Mouse (Mus musculus): Measurements from ENCODE around the gene Fitm1.

Fitm1 gene

DNA sequence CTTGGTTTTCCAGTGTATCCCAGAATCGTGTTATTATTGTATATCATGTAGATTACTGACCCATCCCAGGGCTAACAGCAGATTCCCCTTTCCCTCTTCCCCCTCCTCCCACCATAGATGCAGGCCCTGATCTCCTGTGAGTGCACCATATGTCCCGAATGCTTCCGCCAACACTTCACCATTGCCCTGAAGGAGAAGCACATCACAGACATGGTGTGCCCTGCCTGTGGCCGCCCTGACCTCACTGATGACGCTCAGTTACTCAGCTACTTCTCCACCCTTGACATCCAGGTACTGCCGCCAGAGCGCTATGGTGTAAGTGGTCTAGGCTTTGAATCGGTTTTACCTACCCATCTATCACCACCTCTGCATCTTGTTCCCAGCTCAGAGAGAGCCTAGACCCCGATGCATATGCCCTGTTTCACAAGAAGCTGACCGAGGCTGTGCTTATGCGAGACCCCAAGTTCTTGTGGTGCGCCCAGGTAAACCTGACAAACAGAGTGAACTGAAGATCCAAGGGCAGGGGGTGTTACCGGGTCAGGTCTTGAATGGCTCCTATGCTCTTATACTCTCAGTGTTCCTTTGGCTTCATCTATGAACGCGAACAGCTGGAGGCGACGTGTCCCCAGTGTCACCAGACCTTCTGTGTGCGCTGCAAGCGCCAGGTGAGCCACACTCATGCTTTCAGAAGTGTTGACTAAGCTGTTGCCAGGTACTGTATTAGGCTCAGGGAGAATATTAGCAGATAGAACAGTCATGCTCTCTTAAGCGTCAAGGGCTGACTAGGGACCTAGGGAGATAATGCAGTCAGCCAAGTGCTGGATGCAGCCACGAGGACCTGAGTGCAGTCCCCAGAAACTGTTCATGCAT is 23.3 kb downstream of the Fitm1 start:
- no peak for DNase-seq

DNA sequence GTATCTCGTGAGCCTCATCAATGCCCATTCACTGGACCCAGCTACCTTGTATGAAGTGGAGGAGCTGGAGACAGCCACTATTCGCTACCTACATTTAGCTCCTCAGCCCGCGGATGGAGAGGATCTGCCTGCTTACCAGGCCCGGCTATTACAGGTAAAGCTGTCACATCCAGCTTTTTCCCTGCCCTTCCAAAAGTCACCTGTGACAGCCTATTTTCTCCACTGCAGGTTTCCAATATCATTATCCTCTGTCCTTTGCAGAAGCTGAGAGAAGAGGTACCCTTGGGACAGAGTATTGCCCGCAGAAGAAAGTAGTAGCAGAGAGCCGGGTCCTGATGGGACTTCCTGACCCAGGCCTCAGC is 27.8 kb downstream of the Fitm1 start, which contains the start of gene Irf9:
Gene Irf9 (plus strand): TSS at position 301 of the 362 bp plus-strand sequence.
- DNase-seq = no peak

DNA sequence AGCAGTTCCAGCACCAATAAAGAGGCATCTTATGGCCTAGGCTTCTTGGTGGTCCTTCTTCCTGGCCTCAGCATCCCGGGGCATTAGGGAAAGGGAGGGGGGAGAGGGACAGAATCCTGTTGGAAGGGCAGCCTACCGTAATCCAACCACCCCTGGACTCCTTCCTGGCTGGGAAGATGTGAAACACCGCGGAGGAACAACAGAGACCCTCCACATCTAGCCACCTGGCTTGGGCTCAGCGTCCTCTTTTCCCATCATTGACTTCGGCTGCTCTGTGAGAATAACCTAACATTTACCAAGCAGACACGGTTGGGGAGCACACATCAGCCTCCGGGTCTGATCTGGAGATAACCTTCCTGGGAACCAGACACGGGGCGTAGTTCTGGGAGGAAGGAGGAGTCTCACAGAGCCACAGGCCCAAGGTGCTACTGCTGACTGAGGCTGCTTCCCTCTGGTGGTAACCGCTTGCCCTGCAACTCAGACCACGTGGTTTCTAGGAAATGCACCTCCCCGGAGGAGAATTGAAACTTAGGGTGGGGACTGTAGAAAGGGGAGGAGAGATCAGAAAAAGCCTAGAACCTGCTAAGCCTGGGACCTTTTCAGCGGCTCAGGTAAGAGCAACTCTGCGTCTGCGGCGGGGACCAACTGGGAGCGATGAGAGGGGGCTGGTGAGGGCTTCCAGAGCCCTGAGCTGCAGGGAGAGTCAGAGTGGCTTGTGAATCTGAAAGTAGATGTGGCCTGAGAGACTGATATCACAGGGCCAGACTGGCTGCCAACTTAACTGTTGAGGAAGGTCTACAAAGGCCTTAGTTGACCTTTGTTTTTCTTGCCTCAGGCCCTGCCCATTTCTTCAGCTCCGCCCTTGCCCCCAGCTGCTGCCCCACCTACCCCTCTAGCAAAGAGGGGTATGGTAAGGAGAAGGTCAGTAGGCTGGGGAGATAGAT is 28.5 kb downstream of the Fitm1 start:
- DNase-seq = peak; percentile 96

DNA sequence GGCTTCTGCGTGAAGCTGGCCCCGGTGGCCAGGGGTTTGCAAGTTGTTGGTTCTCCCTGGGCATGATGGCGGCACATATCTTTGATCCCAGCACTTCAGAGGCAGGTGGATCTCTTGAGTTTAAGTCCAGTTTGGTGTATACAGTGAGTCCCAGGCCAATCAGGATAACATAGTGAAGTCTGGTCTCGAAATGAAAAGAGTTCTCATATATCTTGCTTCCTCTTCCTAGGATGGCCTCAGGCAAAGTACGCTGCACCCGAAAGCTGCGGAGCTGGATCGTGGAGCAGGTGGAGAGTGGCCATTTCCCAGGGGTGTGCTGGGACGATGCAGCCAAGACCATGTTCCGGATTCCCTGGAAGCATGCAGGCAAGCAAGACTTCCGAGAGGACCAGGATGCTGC is 29.4 kb downstream of the Fitm1 start:
- DNase-seq = no peak

DNA sequence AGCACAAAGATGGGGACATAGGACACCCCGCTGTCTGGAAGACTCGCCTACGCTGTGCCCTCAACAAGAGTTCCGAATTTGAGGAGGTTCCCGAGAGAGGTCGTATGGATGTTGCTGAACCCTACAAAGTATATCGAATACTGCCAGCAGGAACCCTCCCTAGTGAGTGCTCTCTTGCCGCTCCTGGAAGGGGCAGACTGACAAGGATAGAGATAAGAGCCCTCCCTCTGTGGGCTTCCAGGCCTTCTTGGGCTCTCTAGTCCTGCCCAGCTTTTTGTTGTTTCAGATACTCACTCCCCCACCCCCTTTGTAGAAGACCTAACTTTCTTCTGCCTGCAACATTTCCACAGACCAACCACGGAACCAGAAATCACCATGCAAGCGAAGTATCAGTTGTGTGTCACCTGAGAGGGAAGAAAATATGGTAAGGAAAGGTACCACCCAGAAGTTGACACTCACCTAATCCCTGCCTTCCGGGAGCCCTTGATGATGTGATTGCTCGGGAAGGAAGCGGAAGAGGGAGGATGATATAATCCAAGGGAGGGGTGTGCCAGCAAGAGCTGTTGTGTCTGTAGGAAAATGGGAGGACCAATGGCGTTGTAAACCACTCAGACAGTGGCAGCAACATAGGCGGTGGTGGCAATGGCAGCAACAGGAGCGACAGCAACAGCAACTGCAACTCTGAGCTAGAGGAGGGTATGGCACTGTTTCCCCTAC is 30.5 kb downstream of the Fitm1 start:
- DNase-seq = no peak

DNA sequence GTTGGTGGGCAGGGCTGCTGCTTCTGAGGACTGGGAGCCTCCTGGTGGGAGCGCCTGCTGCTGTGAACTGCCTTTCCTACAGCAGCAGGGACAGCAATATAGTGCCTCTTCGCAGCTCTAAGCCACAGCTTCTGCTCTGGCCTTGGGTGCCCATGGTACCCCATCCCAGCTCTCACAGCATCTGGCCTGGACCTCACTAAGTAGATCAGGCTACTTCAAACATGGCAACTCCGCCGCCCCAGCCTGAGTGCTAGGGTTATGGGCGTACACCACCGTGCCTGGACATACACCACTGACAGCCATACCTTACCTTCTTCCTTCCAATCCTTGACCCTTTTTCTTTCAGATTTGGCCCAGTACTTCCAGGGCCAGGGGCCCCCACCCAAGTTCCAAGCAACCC is 32.9 kb downstream of the Fitm1 start:
- DNase-seq = no peak

DNA sequence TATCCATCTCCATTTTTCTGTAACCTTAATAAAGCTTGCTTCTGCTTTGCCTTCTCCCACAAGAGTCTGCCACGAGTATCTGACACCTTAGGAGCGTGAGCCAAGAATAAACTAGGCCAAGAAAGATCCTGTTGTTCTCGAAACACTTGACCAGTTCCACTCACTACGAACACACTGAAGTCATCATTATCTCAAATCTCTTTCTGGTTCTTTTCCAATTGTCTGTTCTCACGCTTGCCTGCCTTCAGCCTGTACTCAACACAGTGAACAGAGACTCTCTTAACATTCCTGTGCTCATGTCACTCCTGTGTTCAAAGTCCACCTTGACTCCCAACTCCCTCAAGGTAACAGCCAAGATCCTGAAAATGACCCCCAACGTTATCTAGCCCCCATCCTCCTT is 37.9 kb downstream of the Fitm1 start:
- DNase-seq = no peak

DNA sequence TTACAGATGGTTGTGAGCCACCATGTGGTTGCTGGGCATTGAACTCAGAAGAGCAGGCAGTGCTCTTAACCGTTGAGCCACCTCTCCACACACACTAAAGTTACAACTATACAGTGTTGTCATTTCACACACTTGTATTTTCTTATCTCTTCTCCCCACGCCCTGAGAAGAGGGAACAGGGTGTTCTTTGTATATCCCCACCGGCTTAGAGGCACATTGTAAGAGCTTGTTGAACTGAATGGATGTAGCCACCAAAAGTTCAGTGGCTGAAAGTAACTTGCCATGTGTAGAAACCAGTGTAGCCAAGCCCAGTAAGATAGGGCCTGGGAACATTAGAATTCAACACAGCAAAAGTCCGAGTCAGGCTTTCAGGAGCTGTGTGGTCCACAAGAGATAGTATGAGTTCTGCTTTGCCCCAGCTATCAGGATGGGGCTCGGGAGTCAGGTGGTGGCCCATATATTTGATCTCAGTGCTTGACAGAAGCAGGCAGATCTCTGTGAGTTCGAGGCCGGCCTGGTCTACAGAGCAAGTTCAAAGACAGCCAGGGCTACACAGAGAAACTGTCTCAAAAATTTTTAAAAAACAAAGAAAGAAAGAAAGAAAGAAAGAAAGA is 39.3 kb downstream of the Fitm1 start:
- no peak for DNase-seq

DNA sequence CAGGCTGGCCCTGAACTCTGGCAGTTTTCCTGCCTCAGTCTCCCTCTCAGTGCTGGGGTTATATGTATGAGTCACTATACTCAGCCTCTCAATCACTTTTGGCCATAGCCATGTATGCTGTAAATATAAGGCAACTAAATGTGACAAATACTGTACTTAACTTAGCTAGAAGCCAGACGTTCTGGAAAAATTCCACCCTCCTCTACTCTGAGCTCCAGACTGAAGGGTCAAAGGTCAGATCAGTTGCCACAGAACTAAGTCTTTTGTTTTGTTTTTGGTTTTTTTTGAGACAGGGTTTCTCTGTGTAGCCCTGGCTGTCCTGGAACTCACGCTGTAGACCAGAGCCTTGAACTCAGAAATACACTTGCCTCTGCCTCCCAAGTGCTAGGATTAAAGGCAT is 40.5 kb downstream of the Fitm1 start:
- DNase-seq = no peak

DNA sequence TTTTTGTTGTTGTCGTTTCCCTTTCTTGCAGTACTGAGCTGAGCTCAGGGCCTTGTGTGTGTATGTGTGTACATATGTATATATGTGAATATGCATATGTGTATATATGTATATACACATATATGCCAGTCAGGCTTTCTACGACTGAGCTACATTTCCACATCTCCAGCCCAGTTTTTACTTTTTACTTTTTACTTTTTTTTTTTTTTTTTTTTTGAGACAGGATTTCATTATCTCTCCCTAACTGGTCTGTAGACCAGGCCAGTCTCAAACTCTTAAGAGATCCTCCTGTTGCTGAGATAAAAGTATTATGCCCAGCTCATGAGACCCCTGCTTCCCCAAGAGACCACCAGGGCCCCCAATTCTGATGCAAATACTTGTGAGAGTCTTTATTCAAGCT is 41.4 kb downstream of the Fitm1 start:
- DNase-seq = no peak

DNA sequence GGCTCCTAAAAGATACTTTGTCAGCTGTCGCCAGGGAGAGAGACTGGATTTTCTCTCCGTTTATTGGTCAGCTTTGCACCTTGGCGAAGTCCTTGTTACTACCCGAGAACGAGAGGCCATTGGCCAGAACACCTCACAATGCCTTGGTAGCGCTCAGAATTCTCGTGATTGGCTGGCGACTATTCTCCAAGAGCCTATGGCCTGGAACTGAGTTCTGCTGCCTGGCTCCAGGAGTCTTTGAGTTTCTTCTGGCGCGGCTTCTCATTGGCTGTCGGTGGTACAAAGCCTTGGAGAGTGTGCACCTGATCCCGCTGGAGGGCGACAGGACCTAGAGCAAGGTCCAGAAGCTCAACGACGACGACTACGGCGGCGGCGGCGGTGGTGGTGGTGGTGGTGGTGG is 42.4 kb downstream of the Fitm1 start, which contains the start of gene Rec8:
Gene Rec8 (plus strand): TSS at position 216 of the 400 bp plus-strand sequence.
- peak; percentile 69 for DNase-seq

DNA sequence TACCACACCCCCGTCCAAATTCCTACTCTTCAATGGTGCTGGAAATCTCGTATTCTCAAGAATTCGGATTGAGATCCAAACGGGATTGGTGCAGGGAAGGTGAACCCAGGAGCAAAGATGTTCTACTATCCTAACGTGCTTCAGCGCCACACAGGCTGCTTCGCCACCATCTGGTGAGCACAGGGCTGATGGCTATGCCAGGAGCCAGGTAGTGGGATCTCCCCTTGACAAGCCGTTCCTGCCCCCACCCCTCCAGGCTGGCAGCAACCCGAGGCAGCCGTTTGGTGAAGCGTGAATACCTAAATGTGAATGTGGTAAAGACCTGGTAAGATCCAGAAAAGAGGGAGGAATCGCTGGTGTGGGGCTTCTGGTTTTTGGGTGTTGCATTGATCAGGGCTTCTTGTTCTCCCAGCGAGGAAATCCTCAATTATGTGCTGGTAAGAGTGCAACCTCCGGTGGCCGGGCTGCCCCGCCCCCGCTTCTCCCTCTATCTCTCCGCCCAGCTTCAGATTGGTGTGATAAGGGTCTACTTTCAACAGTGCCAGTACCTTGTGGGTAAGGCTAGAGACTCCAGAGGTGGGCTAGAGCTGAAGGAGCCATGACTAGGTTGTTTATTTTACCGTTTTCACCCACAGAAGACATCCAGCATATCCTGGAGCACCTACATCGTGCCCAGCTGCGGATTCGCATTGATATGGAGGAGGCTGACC is 43.2 kb downstream of the Fitm1 start:
- DNase-seq = no peak

Data from kidney, adult 11 months (tissue).